Mouse (Mus musculus) liver, postnatal 0 days (tissue): ENCODE measurements around the gene Sergef.

ENCODE experiments used
- CTCF ChIP-seq: sonication (generic); IDR thresholded peaks from 2 replicates; pipeline ENCODE4 v1.5.1; 2016; ENCODE audit warnings: antibody characterized with exemption, low read depth
- EP300 ChIP-seq: IDR thresholded peaks from 2 replicates; pipeline ENCODE4 v1.6.1; 2016; ENCODE audit warnings: antibody characterized with exemption, low read depth, mild to moderate bottlenecking

GRCm38 (mm10) chr7:46613091-46613490 is 26.5 kb downstream of the Sergef start:
- TF ChIP-seq CTCF (no peak), EP300 (no peak)
